Mouse (Mus musculus): ENCODE data around the gene Lmx1b.

Gene Lmx1b

DNA sequence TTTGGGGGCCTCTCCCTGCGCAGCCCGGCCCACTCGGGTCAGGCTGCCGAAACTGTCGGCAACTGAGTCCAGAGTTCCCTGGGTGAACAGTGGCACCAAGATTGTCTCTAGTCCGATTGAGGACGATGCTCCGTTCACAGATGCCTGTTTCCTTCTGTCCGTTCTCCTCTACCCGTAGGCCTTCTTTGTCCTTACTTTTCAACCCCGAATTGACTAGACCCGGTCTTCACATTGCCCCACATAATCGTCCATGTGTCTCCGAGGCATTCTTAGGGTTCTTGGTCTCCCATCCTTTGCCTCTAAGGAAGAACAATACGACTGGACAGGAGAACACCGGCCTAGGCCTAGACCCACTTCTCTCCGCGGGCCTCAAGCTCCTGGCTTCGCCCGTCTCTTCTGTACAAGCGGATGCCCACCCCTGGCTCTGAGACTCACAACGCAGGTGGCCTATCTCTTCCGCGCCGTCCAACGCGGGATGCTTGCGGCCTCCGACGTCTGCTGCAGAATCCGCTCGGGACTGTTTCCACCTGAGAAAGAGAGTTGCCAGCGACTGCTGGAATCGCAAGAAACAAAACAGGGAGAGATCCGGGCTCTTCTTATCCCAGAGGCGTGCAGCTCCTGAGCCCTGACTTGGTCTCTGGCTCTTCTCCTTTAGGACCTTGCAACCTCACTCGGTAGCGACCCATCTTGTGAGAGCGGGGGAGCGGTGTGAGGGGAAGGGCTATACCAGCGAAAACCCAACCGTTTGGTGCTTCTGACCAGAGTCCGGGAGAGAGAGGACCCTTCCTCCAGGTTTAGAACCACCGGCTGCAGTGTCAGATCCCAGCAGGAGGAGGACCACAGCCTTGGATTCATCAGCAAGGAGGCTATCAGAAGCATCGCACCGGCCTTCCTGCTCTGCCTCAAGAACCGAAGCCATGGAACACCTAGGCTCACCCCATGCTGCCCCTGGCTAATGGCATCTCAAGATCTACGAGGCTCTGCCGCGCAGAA lies 3.7 kb upstream of the Lmx1b start:
- DNase-seq (ENCODE audit: low spot score in 2 of 2): no peak

DNA sequence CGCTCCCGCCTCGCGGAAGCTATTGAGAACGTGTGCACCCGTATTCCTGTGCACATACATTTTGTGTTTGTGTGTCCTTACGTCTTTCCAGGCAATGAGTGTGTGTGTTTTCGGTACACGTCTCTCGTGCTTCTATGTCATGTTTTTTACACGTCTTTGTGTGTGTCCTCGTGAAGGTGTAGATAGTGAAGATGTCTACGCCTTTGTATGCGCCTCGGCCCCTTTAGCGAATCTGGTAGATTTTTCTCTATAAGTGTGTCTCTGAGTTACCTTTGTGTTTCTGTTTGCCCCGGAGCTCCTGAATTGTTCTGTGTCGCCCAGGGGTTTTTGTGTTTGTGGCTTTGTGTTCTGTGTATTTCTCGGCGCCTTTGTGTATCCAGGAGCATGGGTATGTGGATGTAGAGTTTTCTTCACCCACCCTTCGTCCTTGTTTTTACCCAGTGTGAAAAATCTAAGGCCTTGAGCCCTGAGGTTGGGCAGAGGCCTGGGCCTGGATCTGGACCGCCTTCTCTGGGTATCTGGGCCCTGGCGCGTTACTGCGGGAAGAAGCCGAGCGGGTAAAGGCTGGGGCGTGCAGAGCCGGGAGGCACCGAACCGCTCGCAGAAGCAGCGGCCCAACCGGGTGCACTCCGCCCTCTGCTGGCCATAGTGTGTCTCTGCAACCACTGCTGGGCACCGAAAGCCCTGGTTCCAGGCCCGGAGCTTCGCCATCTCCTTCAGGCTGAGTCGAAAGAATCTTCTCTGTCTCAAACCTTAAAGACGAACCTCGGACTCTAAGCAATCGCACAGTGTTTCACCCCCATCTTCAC lies 2.5 kb upstream of the Lmx1b start:
- peak; percentile 39 to 71 for DNase-seq (ENCODE audit: low spot score in 2 of 2)

DNA sequence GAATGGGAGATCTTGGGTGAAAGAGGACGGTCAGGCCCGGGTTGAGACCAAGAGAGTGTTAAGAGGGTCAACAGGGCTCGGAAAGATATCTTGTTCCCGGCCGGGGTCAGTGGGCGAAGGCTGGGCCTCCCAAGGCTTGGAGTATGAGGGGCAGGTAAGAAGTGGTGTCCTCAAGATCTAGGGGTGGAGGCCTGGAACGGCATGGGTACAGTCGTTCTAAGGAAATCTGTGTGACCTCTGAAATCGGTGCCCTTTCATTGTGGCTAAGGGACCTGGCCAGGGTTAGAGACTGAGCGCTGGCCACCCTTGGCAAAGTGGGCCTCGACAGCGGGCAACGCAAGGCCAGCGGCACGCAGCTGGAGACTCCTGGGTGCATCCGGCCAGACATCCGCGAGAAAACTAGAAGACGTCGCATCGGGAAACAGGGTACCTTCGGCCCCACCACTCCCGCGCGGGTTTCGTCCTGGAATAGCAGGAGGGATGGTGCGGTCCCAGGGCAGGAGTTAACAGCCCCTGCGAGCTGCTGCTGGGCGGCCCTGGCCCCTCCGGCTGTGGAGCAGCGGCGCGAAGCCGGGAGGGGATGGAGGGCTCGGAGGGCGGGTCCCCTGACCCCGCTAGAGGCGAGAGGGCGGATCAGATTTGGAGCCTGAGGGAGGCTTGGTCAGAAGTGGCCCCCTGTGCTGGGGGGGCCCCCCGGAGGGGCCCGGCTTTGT lies 1.7 kb upstream of the Lmx1b start:
- DNase-seq (ENCODE audit: low spot score in 2 of 2): no peak

DNA sequence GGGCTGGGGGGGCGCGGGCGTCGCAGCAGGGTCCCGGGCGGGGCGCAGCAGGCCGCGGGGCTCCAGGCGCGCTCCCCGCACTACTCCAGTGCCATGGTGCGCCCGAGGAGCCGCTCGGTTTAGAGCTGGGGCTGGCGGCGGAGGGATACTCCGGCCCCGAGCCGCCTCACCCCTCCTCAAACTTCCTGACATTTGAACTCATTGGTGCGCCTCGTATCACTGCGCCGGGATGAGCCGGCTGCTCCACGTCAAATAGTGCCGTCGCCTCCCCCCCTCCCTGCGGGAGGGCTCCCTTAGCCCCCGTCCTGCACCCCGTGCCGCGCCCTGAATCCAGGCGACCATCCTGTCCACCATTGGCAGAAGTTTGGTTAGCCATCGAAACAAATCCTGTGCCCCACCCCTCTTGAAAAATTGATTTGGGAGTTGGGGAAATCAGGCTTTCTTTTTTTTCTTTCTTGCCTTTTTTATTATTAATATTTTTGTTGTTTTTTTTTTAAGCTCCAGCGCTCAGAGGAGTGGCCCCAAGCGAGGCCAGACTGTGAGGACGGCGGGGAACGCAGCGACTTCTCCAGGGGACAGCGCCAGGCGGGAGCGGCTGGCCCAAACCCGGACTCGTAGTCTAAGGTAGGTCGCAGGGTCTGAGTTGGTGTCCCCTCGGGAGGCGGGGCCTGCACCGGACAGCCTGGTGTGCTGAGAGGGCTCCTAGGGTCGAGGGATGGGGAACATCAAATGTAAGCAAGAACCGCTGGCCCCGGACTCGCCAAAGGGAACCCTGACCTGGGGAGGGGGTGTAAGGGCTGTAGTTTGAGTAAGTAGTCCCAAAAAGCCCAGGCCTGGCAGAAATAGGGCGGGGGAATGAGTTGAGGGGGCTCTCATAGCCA lies 907 bp upstream of the Lmx1b start:
- DNase-seq (ENCODE audit: low spot score in 2 of 2): no peak

DNA sequence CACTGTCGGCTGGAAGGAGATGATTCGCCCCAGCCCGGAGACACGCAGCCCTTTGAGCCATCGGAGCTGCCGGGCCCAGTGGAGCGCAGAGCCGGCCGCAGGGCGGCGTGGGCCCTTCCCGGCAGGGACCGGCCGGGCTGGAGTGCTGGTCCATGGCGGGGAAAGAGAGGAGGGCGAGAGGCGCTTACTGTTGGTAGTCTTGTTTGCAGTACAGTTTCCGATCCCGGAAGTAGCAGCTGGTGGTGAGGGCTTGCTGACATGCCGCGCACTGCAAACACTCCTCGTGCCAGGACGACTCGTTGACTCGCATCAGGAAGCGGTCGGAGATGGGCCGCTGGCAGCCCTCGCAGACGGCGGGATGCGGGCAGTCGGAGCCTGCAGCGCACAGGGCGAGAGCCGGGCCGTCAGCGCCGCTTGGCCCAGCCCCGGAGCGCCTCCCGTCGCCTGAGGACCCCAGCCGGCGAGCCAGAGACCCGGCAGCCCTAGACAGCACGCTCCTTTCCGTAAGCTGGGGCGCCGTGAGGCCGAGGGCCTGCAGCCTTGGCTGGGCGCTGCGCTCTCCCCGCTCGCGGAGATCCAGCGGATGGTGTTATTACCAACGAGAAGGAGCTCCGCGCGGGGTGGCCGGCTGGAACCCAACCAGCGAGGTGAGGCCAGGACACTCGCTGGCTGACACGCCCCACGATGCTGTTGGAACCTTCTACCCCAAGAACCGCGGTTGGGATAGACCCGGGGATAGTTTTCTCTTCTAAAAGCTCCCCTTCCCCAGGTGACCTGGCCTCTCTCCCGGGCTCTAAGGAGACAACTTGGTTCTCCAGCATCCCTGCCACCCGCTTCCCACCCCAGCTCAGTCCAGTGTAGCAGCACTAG lies 775 bp downstream of the Lmx1b start:
- DNase-seq (ENCODE audit: low spot score in 2 of 2): peak in 1 of 2 experiments; percentile 30

DNA sequence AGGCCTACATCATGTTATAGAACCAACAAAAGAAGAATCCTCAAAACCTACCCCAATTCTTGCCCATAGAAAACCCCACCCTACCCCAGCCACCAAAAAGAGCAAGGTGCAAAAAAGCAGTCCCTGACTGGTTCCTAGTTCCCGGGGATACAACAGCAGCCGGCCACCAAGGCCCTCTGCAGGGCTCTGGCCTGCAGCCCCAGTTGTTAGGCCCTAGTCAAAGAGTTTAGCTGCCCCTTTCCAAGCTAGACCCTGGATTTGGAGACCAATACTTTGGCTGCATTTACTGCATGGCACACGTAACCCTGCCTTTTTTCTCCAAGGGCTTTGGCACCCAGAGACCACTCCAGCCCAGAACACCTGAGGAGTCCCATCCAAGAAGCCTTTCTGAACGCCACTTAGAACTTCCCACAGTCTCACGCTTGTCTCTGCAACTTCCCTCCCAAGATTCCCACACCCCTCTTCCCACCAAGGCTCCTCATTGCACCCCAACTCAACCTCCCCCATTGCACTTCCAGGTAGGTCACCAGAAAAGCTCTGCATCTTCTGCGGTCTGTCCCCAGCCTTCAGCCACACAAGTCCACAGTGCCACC lies 2.1 kb downstream of the Lmx1b start:
- DNase-seq (ENCODE audit: low spot score in 2 of 2): no peak

DNA sequence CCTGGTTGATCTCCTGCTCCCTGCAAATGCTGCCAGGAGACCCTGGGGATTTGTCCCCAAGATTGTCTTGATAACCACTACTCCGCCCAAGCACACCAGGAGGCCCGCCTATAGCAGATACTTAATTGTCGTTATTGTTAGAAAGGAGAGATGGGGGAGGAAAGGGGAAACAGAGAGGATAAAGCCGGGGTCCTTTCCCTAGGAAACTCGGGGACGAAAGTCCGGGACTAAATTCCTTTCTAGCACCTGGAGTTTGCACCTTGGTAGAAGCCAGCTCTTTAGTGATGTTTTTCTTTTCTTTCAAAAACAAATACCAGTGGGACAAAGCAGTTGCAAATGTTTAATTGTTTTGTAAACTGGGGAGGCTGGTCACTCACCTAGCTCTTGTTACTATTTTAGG lies 3.0 kb downstream of the Lmx1b start:
- no peak for DNase-seq (ENCODE audit: low spot score in 2 of 2)

DNA sequence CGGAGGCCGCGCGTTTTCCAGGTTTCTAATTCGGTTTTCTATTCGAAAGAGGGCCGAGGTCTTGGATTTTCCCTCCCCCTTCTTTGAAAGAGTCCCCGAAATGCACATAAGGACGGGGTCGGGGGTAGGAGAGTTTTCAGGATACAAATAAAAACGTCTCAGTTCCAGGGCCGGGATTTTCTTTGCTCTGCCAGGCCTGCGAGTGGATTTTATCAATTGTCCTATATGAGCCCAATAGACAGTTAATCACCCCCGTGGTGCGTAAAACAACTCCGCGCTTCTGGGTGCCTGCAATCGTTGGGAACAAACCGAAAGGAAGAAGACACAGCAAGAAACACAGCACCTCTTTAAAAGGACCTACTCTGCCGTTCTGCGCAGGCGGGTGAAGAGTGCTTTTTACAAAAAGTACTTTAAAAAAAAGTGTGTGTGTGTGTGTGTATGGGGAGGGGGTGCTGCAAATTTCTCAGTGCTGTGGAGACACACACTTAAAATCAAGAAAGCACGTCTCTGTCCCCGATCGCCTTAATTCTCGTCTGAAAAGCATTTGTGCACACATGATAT lies 3.6 kb downstream of the Lmx1b start:
- DNase-seq (ENCODE audit: low spot score in 2 of 2): no peak

DNA sequence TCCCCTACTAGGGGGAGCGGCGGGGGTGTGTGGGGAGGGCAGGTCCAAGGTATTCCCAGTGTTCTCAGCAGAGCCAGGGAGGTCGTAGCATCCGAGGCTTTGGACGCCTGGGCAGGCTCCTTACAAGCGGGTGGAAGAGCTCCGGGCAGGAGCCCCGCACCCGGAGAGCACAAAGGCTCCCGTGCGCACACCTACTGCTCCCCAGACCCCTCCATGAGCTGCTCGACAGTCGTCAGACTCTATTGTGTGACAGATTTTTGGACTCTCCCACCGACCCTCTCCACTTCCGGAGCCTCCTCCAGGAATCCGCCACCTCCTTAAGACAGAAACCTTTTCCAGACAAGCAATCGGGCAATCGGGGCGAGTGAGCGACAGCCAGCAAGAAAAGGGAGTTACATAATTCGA lies 4.2 kb downstream of the Lmx1b start:
- no peak for DNase-seq (ENCODE audit: low spot score in 2 of 2)

DNA sequence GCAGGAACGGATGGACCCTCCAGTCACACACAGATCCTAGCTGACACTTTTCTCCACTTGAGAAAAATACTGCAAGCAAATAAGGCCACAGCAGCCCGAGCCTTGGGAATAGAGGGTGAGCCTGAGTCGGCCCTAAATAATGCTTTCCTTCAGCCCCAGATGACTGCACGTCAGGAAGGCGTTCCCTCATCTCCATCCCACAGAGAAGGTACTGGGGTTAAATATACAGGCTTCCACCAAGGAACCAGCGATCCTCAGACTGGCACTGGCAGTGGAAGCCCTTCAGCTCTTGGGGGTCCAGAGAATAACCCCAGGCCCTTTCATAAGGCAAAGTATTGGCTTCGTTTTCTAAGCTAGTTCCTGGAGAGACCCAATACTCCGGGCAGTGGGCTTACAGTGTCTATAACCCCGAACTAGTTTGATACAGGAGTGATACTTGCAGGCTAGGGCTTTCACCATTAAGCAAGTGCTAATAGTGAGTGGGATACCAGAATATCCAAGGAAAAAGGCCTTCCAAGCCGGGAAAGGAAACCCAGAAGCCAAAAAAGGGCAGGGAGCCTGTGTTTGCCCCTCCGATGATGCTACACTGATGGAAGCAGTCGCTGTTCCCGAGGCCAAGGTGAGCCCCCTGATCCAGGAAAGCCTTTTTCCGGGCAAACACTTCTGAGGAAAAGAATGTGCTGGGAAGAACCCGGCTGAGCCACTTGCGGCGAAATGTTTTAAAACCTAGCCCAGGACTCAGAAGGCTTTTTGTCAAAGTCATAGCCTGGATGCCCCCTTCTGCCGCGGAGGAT lies 4.8 kb downstream of the Lmx1b start:
- no peak for DNase-seq (ENCODE audit: low spot score in 2 of 2)

DNA sequence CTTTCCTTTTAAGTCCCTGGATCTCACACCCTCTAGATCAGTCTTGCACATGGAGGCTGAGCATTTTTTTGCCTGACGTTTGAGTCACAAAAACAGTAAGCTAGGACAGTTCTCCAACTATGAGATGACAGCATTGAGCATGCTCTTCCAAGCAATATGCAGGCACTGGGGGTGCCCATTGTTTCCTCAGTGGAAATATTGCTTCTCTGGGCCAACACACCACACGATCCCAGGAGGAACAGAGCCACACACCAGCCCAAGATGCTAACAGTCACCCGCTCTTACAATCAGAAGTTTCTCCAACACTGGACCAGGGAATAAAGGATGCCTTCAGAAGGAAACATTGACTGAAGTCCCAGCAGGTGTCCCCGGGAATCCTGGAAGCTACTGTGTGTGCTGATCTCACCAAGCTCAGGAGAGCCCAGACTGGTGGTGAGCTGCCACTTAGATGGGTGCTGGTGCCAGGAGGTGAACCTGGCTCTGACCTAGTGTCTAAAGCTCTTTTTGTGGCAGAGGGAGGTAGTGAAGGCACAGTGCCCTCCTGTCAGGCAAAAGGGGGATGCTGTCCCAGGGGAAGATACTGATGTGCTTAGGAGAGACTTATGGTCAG lies 5.7 kb downstream of the Lmx1b start:
- DNase-seq (ENCODE audit: low spot score in 2 of 2): no peak

DNA sequence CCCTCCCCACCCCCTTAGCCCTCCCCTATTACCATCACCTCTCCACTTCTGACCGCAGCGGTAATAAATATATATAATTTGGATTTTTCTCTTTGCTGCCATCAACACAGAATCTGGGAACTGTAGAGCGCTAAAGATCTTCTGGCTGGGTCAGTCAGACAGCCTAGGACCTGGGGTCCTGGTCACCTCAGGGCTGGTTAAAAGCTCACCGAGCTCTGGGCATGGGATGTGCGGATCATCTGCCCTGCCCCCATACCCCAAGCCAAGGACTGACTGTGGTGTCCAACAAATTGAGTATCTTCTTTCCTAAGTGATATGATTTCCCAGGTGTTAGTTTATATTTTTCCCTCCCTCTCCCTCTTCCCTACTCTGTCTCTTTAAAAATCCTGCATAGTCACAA lies 6.4 kb downstream of the Lmx1b start:
- DNase-seq (ENCODE audit: low spot score in 2 of 2): no peak

DNA sequence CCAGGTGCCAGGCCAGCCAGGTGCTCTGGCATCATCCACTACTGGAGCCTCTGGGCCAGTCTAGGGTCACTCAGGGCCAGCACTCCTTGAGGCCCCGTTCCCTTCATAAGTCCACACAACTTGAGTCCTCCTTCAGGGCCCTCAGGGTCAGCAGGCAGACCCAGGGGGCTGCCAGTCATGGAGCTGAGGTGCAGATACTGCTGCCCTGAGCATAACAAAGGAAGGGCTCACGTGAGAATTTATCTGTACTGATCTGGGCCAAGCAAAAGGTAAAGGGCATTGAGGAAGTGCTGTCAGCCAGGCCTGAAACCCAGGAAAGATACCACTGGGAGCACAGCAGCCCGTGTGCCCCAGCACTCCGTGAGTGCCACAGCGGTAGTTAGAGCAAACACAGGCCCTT lies 7.1 kb downstream of the Lmx1b start:
- no peak for DNase-seq (ENCODE audit: low spot score in 2 of 2)

DNA sequence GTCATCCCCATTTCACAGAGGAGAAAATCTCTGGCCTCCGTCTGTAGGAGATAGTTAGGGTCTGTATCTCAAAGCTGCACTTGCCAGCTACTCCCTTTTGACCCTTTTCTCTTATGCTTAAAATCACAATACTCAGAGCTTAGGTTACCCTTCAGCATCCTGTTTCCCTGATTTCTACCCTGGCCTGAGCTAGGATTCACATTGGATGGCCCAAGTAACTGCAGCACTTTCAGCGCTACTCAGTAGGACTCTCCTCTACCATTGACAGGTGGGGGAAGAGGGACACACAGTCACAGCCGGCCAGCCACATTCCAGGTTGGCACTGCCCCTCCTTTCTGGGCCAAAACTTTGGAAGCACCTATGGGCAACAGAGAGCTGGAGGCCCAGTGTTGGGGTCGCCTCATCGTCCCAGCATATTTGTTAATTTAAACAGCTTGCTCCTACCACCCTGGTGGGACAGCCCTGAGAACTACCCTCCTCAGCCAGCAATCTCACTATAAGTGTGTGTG lies 7.7 kb downstream of the Lmx1b start:
- no peak for DNase-seq (ENCODE audit: low spot score in 2 of 2)

DNA sequence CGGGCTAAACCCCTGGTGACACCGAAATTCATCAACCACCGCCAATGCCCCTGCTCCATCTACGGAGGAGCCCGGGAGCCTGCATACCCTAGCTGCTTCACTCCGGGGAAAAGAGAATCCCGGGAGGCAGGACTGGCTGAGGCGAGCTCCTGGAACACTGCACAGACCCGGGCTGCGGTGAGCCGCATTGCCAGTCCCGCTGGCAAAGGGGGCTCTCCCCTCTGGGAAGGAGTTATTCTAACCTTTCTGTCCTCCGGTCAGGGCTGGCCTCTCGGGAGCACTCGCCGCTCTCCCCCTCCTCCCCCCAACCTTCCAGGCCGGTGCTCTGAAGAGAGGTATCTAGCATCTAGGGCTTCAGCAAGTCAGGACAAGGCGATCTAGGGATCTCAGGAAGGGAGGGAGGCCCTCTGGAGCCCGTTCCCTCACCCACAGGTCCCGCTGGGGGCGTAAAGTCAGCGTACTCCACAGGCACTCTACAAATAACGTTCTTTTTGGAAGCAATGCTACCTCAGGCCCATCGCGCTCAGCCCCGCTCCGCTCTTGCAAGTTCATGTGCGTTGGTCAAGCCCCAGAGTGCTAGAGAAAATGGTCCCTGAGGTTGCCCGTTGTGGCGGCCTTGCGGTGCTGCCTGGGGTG lies 8.5 kb downstream of the Lmx1b start:
- DNase-seq (ENCODE audit: low spot score in 2 of 2): no peak

DNA sequence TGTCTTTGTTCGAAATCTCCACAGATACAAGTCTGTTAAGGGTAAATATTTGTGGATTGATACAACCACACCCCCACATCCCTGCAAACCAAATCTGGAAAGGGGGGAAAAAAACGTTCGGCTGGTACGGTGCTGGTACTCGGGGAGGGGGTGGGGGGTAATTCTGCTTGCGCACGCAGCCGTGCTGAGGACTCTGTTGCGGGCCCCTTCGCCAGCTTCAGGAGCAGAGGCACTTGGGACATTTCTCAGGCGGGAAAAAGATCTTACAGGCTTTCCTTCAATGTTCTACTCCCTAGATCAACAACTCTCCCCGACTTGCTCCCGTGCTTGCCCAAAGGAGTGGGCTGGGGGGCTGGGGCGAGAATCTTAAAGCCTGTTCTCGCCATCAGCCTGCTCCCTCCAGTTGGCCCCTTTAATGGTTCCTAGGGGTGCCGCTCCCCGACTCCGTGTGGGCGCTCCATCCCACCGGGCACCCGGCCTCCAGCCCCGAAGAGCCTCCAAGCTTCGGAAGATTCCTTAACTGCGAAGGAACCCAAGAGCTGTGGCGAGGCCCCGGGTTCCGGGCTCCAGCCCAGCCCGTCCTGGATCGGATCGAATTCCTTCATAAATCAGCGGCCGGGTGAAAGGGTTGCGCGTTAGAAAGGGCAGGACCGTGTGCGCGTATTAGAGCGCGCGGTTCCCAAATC lies 9.1 kb downstream of the Lmx1b start:
- DNase-seq (ENCODE audit: low spot score in 2 of 2): no peak

Data from spleen, postnatal 10 days (tissue).